Mouse (Mus musculus): Measurements from ENCODE around the gene Cdipt.

GRCm38 (mm10) chr7:126928384-126929037, 47.2 kb upstream of the Cdipt start, which contains the start of gene Kctd13:
- TF ChIP-seq CTCF (IDR thresholded peaks at IDR 0.05; ENCODE audit: low read depth) (no peak), EP300 (IDR thresholded peaks at IDR 0.05; ENCODE audit: low read depth) (no peak)

Measured in liver, postnatal 0 days (tissue).